Mouse (Mus musculus): ENCODE measurements around the gene Lgr4. TPM values are rescaled to one million over a fixed set of nuclear protein-coding genes. Genes with fewer than 3 reads are reported as not detected.

Gene Lgr4
- polyA plus RNA-seq, 1 experiment from 2014 or later, result 8.3 TPM

DNA sequence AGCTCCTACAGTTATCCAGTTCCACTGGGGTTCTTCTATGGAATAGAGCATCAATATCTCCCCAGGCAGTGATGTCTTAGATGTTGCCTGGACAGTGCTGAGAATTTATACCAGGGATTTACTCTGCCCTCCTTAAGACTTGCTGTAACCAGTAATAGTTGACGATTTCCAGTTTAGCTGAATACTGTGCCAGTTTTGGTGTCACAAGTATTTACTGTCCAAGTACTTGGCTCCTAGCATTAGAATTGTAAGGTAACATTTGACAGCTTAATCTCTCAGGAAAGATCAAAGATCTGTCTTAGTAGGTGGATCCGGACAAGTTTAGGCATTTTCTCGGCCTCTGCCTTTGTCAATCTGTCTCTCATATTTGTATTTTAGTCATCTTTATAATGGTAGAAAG is 5.6 kb downstream of the Lgr4 start:
- no peak for ATAC-seq (ENCODE audit: low FRiP score)
- H3K4me1 ChIP-seq, result peaks cover 35% of the 10 kb centered on the region
- H3K4me2 ChIP-seq, result no peak overlapping the region
- no peaks in the 10 kb centered on the region for H3K9me3 ChIP-seq (replicated peaks)
- H3K9ac ChIP-seq (replicated peaks), result no peak overlapping the region
- H3K27ac ChIP-seq (replicated peaks), result no peak overlapping the region
- H3K36me3 ChIP-seq, result no peaks in the 10 kb centered on the region
- WGBS, result 80% methylated on average over 3 of the region's 3 CpGs
- no peaks in the 10 kb centered on the region for H3K27me3 ChIP-seq (replicated peaks)
- no peak overlapping the region for H3K4me3 ChIP-seq (replicated peaks)

DNA sequence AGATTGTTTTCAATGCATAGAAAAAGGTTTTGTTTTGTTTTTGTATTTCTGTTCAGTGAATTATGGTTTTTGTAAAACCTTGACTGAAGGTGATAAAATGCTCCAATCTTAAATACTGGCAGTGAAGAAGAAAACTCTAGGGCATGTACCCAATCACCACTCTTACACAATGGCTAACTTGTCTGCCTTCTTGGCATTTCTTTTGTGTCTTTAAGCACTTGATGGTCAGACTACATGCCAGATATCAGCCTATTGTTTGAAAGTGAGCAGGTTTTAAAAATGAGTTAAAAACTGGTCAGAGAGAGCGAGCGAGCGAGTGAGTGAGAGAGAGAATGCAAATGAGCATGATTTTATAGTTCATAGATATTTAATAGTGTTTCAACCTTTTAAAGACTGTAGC is 6.5 kb downstream of the Lgr4 start:
- Histone ChIP-seq H3K9me3 (replicated peaks) (no peaks in the 10 kb centered on the region), H3K4me3 (replicated peaks) (no peak overlapping the region), H3K27me3 (replicated peaks) (no peaks in the 10 kb centered on the region), H3K27ac (replicated peaks) (no peak overlapping the region), H3K9ac (replicated peaks) (no peak overlapping the region), H3K4me1 (peaks cover 30% of the 10 kb centered on the region), H3K4me2 (no peak overlapping the region), H3K36me3 (no peaks in the 10 kb centered on the region)
- no peak for ATAC-seq (ENCODE audit: low FRiP score)
- WGBS, result 54% methylated on average over 3 of the region's 3 CpGs

DNA sequence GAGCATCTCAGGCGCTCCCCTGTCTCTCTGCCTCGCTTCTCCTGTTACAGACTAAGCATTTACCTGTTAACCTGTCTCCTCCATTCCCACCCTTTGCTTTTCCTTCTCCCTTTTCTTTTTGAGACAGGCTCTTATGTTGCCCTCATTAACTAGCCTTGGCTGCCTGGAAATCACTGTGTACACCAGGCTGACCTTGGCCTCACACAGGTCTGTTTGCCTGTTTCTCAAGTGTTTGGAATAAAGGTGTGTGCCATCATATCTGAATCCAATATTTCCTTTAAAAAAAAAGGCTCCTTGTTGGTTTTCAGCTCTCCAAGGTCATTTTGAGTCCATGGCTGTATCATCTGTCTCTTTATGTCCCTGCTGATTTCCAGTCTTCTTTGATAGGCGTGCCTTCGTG is 9.5 kb downstream of the Lgr4 start:
- ATAC-seq (ENCODE audit: low FRiP score), result no peak
- H3K27me3 ChIP-seq (replicated peaks), result no peaks in the 10 kb centered on the region
- WGBS, result 91% methylated on average over 4 of the region's 4 CpGs

DNA sequence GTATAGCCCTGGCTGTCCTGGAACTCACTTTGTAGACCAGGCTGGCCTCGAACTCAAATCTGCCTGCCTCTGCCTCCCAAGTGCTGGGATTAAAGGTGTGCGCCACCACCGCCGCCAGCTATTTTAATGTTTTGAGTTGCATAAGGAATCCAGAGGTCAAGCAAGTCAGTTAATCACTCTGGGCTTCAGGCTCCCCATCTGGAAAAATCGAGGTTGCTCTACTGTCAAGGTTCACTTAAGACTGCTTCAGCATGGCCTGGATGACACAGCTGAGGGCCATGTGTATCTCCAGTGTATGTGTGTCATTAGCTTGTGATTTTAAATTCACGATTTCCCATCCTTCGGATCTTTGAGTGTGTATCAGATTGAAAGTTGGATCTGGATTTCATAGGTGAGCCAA is 10.0 kb downstream of the Lgr4 start:
- H3K27ac ChIP-seq (replicated peaks), result no peak overlapping the region
- no peaks in the 10 kb centered on the region for H3K36me3 ChIP-seq
- H3K4me1 ChIP-seq, result peaks cover 16% of the 10 kb centered on the region
- H3K4me2 ChIP-seq, result no peak overlapping the region
- H3K9me3 ChIP-seq (replicated peaks), result no peaks in the 10 kb centered on the region
- H3K4me3 ChIP-seq (replicated peaks), result no peak overlapping the region
- H3K27me3 ChIP-seq (replicated peaks), result no peaks in the 10 kb centered on the region
- WGBS, result 87% methylated on average over 7 of the region's 7 CpGs
- ATAC-seq (ENCODE audit: low FRiP score), result no peak
- H3K9ac ChIP-seq (replicated peaks), result no peak overlapping the region

More for the DNA sequence above, 9.5 kb downstream of the Lgr4 start:
- H3K36me3 ChIP-seq, result no peaks in the 10 kb centered on the region
- no peak overlapping the region for H3K27ac ChIP-seq (replicated peaks)
- H3K9me3 ChIP-seq (replicated peaks), result no peaks in the 10 kb centered on the region
- H3K9ac ChIP-seq (replicated peaks), result no peak overlapping the region
- H3K4me2 ChIP-seq, result no peak overlapping the region
- no peak overlapping the region for H3K4me3 ChIP-seq (replicated peaks)
- peaks cover 12% of the 10 kb centered on the region for H3K4me1 ChIP-seq

DNA sequence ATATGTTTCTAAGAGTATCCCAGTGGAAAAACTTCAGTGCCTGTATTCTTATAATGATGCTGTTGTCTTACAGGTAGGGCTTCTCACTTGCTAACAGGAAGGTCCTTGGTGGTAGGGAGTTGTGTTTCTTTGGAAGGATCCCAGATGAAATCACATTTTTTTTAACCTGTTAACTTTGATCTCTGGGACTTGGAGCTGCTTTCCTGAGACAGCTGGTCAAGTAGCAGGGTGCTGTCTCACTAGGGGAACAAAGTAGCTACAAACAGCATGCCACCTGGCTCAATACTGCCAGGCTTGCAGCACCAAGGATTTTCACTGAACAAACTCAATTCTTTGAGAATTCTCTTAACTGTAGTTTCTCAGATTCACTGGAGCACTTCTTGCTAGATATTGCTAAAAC is 10.4 kb downstream of the Lgr4 start:
- Histone ChIP-seq H3K27me3 (replicated peaks) (no peaks in the 10 kb centered on the region), H3K9me3 (replicated peaks) (no peaks in the 10 kb centered on the region), H3K27ac (replicated peaks) (no peak overlapping the region), H3K9ac (replicated peaks) (no peak overlapping the region), H3K4me3 (replicated peaks) (no peak overlapping the region), H3K4me2 (no peak overlapping the region), H3K4me1 (peaks cover 21% of the 10 kb centered on the region), H3K36me3 (no peaks in the 10 kb centered on the region)
- ATAC-seq (ENCODE audit: low FRiP score), result no peak

DNA sequence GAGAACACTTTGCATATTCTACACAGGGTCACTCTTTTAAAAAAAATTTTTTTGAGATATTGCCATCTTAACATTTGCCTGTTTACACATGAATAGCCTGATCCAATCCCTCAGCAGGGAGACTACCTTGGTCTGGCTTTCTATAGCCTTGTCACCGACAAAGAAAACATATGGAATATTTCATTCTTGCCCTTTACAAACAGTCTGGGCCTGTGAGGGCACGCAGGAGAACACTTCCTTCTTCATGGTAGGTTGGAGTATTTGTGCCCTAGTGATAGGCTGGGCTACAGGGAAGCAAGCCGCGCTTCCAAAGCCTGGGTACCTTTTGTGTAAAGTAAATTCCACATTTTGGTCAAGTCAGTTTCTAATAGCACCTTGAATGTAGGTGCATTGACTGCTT is 11.3 kb downstream of the Lgr4 start:
- ATAC-seq (ENCODE audit: low FRiP score), result no peak
- no peak overlapping the region for H3K9ac ChIP-seq (replicated peaks)
- no peak overlapping the region for H3K4me2 ChIP-seq
- WGBS, result 69% methylated on average over 4 of the region's 4 CpGs
- no peaks in the 10 kb centered on the region for H3K36me3 ChIP-seq
- H3K27ac ChIP-seq (replicated peaks), result no peak overlapping the region
- no peaks in the 10 kb centered on the region for H3K27me3 ChIP-seq (replicated peaks)
- no peak overlapping the region for H3K4me3 ChIP-seq (replicated peaks)
- H3K4me1 ChIP-seq, result peaks cover 24% of the 10 kb centered on the region
- no peaks in the 10 kb centered on the region for H3K9me3 ChIP-seq (replicated peaks)

DNA sequence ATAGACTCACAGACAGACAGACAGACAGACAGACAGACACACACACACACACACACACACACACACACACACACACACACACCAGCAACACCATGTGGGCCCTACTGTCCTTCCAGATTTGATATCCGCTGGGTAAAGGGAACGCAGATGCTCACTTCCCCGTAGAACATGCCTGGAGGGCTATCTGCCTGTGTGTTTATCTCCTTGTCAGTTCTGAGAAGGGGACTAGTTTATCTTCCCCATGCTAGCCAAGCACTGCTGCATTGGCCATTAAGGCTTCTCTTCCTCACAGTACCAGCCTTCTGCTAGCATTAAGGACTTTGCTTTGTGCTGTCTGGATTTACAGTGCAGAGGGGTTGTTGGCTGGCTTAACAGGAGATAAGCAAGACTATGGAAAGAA is 11.8 kb downstream of the Lgr4 start:
- Histone ChIP-seq H3K9me3 (replicated peaks) (no peaks in the 10 kb centered on the region), H3K4me3 (replicated peaks) (no peak overlapping the region), H3K9ac (replicated peaks) (no peak overlapping the region), H3K27ac (replicated peaks) (no peak overlapping the region), H3K4me2 (no peak overlapping the region), H3K36me3 (no peaks in the 10 kb centered on the region), H3K4me1 (peaks cover 21% of the 10 kb centered on the region), H3K27me3 (replicated peaks) (no peaks in the 10 kb centered on the region)
- no peak for ATAC-seq (ENCODE audit: low FRiP score)
- 45% methylated on average over 3 of the region's 3 CpGs for WGBS

DNA sequence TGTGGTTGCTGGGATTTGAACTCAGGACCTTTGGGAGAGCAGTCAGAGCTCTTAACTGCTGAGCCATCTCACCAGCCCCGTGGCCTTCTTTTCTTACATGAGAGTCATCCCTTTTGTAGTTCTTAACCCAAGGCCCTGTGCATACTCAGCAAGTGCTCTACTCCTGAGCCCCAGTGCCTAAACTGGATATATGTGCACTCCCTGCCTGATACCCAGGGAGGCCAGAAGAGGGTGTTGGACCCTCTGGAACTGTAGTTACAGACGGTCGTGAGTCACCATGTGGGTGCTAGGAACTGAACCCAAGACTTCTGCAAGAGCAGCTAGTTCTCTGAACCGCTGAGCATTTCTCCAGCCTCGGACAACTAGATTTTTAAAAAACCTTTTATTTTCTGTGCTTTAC is 12.9 kb downstream of the Lgr4 start:
- no peak for ATAC-seq (ENCODE audit: low FRiP score)
- Histone ChIP-seq H3K27ac (replicated peaks) (no peak overlapping the region), H3K36me3 (no peaks in the 10 kb centered on the region), H3K4me1 (peaks cover 21% of the 10 kb centered on the region), H3K9me3 (replicated peaks) (no peaks in the 10 kb centered on the region), H3K4me2 (no peak overlapping the region), H3K9ac (replicated peaks) (no peak overlapping the region), H3K4me3 (replicated peaks) (no peak overlapping the region), H3K27me3 (replicated peaks) (no peaks in the 10 kb centered on the region)
- 95% methylated on average over 5 of the region's 5 CpGs for WGBS

DNA sequence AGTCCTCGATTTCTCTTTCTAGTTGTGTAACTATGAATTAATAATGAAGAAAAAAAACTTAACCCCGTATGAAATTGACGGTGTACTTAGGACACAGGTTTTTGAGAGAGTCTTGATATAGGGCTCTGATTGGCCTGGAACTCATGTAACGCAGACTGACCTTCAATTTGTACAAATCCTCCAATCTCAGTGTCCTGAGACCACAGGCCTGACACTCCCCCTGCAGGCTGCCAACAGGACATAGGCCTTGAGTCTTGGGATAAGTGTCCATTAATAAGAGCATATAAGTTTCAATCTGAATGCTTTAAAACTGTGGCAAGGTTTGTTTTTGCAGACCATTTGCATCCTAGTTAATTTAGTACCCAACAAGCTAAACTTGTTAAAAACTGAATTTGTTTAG is 13.3 kb downstream of the Lgr4 start:
- no peaks in the 10 kb centered on the region for H3K27me3 ChIP-seq (replicated peaks)
- no peak overlapping the region for H3K9ac ChIP-seq (replicated peaks)
- no peak overlapping the region for H3K27ac ChIP-seq (replicated peaks)
- WGBS, result 94% methylated on average over 4 of the region's 4 CpGs
- no peak overlapping the region for H3K4me3 ChIP-seq (replicated peaks)
- peaks cover 23% of the 10 kb centered on the region for H3K4me1 ChIP-seq
- no peak overlapping the region for H3K4me2 ChIP-seq
- no peaks in the 10 kb centered on the region for H3K36me3 ChIP-seq
- ATAC-seq (ENCODE audit: low FRiP score), result no peak
- no peaks in the 10 kb centered on the region for H3K9me3 ChIP-seq (replicated peaks)

DNA sequence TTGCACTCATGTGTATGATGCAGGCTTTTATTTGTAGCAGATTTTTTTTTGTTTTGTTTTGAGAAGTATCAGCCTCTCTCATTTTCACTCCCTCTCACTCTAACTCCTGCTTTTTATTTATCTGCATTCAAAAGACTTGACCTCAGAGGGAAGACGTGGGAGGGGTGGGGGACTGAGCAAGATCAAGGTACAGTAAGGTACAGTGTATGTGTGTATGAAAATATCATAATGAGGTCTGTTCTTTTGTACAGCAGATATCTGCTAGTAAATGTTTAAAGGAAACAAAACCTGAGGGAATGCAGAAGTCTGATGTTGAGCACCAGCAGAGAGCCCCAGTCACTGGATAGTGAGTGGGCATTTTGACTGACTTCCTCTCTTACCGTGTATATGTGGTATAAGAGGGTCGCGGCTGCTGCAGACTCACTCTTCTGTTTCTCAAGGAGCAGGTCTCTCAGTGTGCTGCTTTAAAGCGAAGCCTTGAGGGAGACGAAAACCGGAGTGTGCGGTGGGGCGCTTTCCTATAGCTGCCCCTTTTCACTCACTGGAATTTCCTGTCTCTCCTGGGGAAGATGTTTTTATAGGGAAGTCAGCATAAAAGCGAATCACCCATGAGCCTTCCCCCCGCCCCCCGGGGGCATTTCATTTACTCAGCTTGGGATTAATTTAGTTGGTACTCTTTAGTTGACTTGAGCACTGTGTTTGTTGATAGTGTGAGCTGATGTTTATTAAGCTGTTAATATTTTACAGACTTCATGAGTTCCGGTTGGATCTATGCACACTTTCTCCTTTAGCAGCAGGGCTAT is 14.7 kb downstream of the Lgr4 start:
- no peaks in the 10 kb centered on the region for H3K27me3 ChIP-seq (replicated peaks)
- no peaks in the 10 kb centered on the region for H3K9me3 ChIP-seq (replicated peaks)
- peaks cover 30% of the 10 kb centered on the region for H3K4me1 ChIP-seq
- H3K9ac ChIP-seq (replicated peaks), result no peak overlapping the region
- H3K27ac ChIP-seq (replicated peaks), result no peak overlapping the region
- ATAC-seq (ENCODE audit: low FRiP score), result no peak
- H3K4me3 ChIP-seq (replicated peaks), result no peak overlapping the region
- H3K36me3 ChIP-seq, result no peaks in the 10 kb centered on the region
- H3K4me2 ChIP-seq, result peak overlapping the region; percentile 34
- WGBS, result 41% methylated on average over 13 of the region's 13 CpGs

DNA sequence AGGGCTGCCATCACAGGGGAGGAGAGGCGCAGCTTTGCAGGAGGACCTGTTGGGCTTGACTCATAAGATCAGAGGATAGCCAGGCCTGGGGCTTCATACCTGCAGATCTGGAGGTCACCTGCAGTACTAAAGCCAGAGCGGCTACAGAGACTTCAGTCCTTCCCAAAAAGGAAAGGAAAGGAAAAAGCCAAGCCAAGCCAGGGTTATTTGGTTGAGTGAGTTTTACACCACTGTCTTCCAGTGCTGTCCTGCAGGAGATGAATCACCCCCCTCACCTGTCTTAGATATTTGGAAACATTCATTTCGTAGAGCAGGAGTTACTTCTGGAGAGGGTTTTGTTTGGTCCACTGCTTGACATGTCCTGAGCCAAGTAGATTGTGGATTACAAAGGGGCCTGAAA is 15.7 kb downstream of the Lgr4 start:
- no peaks in the 10 kb centered on the region for H3K36me3 ChIP-seq
- no peak overlapping the region for H3K9ac ChIP-seq (replicated peaks)
- no peak overlapping the region for H3K27ac ChIP-seq (replicated peaks)
- H3K4me2 ChIP-seq, result no peak overlapping the region
- ATAC-seq (ENCODE audit: low FRiP score), result no peak
- H3K27me3 ChIP-seq (replicated peaks), result no peaks in the 10 kb centered on the region
- 84% methylated on average over 3 of the region's 3 CpGs for WGBS
- H3K4me3 ChIP-seq (replicated peaks), result no peak overlapping the region
- peaks cover 30% of the 10 kb centered on the region for H3K4me1 ChIP-seq
- H3K9me3 ChIP-seq (replicated peaks), result no peaks in the 10 kb centered on the region

DNA sequence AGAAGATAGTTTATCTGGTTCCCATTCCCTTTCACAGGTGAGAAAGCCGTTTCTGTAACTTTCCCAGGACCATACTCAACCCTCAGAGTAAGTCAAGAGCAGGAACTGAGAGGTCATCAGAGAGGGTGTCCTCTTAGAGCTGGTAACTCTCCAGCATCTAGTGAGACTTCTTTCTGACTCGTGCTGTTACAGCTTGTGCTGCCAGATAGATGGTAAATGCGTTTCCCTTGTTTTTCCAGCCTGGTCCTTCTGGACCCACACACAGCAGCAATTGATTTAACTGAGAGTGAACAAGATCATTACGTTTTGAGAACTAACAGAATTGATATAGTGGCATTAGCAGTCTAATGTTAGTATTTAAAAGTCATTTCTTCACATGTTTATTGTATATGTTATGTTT is 16.6 kb downstream of the Lgr4 start:
- Histone ChIP-seq H3K4me3 (replicated peaks) (no peak overlapping the region), H3K36me3 (no peaks in the 10 kb centered on the region), H3K9ac (replicated peaks) (no peak overlapping the region), H3K9me3 (replicated peaks) (no peaks in the 10 kb centered on the region), H3K27me3 (replicated peaks) (no peaks in the 10 kb centered on the region), H3K4me1 (peaks cover 28% of the 10 kb centered on the region), H3K27ac (replicated peaks) (no peak overlapping the region), H3K4me2 (no peak overlapping the region)
- no peak for ATAC-seq (ENCODE audit: low FRiP score)
- WGBS, result 70% methylated on average over 4 of the region's 4 CpGs

All from neural tube, embryonic 15.5 days (tissue).